Mouse (Mus musculus) cerebral cortex, adult 2 months (tissue): ENCODE results near the gene Grap2.

ENCODE experiments used
- WGBS: fragments of 180-500 bp; shearing (Covaris S2); methylation state at CpG from one replicate; pipeline ENCODE4 v1.1.7; 2018; 5-methylcytosine and 5-hydroxymethylcytosine counted together

Grap2 gene

DNA sequence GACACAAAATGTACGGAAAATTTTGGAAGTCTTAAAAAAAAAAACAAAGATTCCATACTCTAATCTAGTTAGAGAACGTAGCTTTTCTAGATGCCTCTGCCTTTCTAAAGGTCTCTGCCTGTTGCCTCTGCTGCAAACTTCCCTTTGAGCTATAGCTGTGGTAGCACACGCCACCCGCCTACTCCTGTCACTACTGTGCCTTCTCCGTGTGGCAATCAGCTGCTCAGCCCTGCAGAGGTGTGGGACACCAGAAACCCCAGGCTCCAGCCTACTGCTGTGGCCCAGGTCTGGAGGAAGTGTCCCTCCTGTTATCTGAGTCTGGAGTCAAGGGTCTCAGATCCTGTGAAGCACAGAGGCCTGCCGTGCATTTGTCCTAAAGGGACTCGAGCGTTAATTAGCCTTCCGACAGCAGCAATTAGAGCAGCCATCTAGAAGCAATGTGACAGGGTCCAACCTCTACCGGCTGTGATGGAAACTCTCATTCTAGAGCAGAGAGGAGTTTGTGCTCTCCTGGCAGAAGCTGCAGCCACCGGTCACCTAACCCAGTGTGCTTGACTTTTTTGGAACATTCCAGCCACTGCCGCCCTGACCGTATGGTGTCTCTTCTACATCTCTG is 64.5 kb downstream of the Grap2 start:
- 73% methylated on average over 13 of the region's 13 CpGs for WGBS

DNA sequence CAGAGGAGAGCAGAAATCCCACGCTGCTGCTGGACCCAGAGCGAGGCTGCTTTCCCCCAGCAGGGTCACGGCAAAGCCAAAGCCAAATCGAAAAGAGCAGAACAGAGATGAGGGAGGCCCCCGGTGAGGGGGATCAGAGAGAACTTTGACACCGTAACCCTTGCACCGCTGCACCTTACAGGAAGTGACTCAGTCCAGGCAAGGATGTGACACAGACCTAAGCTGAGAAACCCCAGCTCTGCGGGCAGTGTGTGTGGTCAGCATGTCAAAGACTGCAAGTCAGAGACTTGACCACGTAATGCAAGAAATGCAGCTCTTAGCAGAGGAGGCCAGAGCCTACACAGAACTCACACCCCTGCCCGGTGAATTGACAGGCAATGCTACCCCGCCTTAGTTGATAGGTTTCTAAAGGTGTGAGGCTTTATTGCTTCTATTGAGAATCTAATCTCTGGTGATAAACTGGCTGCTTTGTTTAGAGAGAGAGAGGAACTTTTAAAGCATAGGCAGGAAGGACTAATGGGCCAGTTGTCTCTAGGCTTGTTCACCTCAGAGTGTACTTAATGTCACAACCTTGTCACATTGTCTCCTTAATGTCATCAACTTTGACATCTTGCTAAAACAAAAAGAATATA is 66.8 kb downstream of the Grap2 start:
- WGBS: 78% methylated on average over 11 of the region's 11 CpGs

DNA sequence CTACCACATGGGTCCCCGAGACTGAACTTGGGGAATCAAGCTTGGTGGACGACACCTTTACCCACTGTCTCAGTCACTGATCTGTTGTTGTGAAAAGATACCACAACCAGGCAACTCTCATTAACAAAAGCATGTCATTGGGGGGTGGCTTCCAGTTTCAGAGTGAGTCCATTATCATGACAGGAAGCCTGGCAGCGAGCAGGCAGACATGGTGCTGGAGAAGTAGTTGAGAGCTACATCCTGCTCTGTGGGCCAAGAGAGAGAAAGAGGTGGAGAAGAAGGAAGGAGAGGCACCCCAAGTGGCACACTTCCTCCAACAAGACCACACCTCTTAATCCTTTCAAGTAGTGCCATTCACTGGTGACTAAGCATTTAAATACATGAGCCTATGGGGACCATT is 67.5 kb downstream of the Grap2 start:
- 94% methylated on average over 3 of the region's 3 CpGs for WGBS

DNA sequence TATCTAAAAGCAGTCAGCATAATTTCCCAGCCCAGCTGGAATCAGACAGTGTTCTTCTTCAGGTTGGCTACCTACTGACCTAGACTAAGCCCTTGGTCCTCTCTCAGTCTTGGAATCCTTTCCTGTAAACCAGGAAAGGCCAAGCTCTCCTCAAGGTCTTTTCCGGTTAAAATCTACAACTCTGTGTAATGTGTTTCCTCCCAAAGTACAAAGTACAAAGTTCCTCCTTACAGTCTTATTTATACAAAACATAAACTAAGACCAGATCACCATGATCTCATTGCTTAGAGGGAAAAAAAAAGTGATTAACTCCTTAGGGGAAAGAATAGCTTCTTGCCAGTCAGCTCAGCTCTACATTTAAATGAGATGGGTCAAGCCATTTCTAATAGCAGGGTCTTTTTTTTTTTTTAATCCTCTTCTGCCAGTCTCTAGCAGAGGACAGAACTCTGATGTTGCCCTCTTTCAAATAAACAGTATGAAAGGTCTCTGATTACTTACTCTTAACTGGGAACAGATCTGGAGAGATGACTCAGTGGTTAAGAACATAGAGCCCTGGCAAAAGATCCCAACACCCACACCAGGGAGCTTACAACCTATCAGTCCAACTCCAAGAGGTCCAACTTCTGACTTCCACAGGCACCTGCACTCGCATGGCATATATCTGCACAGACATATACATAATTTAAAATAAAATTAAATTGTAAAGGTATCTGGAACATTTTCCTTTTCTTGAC is 69.5 kb downstream of the Grap2 start:
- WGBS: 87% methylated on average over 2 of the region's 2 CpGs

DNA sequence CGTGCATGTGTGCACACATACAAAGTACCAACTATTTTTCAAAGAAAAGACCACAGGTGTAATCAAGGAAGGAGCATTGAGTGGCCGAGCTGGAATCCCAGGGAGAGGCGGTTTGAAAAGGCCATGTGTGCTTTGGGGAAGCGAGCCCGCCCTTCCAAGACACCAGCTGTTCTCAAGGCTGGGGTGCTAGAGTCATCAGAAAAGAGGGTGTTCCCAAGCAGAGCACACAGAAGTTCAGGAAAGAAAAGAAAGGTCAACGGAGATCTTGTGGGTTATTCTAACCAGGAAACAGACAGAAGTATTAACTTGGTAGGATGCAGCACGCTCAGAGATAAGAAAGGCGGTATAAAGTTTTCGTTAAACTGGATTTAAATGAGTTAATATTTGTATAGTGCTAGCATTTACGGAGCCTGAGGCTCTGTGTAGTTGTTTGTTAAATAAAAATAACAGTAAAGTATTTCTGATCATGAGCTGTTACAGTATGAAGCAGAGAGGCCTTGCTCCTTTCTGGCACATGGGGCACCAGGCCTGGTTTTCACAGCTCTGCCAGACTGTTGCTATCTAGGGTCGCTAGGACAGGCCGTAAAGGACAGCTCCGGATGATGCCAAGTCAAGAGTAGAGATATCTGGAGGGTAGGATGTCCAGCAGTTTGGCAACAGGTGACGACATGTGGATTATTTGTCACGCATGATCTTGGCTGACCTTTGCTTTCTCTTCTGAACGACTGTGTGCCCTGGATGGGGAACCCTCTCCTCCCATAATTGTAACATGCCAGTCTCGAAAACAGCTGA is 72.8 kb downstream of the Grap2 start:
- WGBS: 94% methylated on average over 17 of the region's 17 CpGs

DNA sequence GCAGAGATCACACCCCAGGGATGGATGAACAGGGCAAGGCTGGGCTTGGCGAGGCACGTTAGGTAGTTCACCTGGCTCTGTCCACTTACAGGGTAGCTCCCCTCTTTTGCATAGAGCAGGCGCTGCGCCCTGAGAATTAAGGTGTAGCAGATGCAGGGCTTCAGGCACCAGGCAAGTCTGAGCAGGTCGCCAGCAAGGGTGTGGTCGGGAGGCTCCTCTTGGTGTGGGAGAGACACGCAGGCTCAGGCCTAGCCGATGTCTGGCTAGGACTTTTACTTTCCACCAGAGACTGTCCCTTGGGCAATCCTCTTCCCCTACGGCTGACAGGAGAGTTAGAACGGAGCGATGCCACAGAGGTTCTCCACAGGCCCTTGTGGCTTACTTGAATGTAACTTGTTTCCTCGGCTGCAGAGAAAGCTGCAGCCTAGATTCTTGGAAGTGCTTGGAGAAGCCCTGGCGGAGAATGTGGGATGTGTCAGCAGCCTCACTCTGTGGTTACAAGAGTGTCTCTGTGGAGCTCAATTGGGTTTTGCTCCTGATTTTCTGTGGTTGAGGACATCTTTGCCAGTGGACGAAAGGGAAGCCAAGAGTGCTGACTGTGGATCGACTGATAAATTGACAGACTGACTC is 76.7 kb downstream of the Grap2 start:
- 56% methylated on average over 15 of the region's 15 CpGs for WGBS

DNA sequence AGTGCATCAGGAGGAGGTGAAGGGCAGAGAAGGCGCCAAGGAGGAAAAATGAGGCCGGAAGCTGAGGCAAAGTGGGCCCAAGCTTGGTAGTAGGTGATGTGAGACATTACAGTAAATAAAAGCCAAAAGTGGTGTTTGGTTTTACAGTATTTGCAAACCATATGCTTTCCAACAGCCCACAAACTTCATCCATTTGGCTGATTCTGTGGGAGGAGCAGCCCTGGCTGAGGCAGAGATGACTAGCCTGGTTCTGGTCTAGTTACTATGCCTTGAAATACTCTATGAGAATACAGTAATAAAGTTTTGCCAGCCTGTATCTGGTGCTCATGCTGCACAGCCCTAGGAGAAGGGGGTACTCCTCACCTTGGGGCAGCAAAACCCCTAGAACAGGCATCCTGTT is 78.0 kb downstream of the Grap2 start:
- WGBS: 60% methylated on average over 2 of the region's 2 CpGs

DNA sequence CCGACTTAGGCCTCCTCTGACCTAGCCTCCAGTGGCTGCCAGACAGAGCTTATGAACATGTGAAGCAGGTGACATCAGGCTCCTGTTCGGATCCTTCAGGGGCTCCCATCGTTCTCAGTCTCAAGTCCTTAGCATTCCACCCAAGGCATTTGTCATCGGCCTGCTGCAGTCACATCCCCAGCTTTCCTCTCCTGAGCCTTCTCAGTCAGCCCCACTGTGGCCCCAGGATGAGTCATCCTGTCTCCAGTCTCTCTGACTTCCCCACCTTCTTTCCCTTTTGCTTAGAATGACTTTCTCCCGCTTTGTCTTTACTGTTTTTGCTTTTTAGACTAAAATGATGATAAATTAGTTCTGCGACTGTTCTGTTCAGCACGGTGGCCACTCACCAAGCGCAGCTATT is 81.5 kb downstream of the Grap2 start:
- WGBS: 66% methylated on average over 8 of the region's 8 CpGs

DNA sequence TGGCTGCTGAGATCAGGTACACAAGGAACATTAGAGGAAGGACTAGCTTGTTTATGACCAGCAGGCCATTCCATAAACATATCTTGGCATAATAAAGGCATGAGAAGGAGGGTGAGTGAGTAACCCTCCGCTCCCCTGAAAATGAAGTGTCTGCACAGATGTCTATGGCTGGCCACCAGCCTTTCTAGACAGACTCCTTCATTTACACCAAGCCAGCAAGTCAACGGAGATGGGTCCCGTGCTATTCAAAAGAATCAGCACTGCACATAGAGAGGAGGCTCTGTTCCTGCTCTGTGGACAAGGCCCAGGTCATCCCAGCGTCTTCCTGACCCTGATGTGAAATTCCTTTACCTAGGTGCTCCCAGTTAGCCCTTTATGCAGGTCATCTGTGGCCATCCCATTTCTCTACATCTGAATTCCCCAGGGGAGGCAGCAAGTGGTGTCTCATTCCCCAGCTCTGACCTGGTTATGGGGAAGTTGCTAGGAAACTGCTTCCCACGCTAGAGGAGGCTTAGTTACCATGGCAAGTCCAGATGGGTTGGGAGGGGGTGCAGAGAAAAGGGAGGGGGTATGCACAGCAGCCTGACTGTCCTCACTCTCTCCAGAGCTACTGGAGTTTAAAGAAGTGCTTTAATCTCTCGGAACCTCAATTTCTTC is 86.5 kb downstream of the Grap2 start:
- WGBS: 37% methylated on average over 6 of the region's 6 CpGs

DNA sequence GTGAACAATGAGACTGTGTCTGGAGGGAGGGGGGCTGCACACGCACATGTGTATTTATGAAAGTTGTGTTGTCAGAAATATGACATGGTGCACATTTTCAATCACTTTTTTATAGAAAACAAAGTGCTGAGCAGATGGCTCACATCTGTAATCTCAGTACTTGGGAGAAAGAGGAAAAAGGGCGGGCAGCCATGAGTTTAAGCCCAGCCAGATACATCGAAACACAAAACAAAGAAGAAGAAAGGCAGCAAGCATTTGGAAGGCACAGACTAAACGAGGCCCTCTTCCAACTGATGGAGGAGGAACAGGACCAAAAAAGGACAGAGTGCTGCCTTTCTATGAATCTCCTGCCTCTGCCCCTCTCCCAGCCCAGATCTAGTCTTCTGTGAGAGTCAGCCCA is 88.6 kb downstream of the Grap2 start:
- WGBS: 35% methylated on average over 4 of the region's 4 CpGs

DNA sequence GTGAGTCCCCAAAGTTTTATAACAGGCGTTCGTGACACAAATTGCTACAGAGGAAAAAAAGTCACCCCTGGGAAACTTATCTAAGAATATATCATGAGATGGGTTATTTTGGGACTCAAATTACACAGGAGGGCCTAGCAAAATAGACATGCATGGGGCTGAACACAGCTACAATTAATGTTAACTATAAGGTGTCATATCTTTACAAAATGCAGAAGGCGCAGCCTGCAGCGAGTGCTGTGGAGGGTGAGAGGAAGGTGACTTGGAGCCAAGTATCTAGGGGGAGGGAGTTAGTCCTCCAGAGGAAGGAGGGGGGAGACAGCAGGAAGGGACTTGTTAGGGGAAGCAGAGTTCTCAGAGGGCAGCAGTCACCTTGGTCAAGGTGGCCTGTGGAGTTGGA is 92.0 kb downstream of the Grap2 start:
- 72% methylated on average over 4 of the region's 4 CpGs for WGBS

DNA sequence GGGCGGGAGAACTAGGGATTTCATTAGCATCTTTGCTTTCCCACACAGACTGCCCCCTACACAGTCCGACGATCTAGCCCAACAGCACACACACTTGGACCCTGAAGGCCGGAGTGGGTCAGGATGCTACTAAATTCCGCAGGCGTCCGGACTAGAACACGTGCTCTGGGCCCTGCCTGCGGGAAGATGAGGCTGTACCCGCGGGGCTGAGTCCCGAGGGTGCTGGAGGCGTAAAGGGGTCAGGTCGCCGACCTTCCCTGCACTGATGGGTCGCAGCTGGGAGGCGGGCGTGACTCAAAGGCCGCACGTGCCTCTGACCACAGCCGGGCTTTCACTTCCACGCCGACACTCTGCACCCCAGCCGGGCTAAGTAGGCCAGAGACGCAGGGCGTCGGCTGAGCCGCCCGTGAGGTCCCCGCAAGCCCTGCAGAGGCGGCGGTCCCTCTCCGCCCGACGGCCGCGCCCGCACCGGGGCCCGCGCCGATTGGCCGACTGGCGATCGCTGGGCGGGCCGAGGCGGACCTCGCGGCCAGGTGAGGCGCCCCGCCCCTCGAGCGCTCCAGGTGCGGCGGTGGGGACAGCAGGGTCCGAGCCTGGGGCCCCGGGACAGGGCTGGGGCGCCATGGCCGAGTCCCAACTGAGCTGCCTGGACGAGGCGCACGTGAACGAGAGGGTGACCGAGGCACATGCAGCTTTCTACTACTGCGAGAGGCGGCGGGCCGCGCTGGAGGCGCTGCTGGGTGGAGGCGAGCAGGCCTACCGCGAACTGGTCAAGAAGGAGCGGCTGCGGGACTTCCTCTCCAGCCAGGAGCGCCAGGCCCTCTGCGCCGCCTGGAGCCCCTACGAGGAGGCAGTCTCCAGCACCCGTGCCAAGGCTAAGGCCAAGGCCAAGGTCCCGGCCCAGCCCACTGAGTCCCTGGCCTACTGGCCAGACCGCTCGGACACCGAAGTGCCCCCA is 99.2 kb downstream of the Grap2 start, which contains the start of gene Fam83f:
TSS of gene Fam83f (plus strand) at position 553 of the 958 bp plus-strand sequence.
- WGBS: 17% methylated on average over 85 of the region's 85 CpGs

DNA sequence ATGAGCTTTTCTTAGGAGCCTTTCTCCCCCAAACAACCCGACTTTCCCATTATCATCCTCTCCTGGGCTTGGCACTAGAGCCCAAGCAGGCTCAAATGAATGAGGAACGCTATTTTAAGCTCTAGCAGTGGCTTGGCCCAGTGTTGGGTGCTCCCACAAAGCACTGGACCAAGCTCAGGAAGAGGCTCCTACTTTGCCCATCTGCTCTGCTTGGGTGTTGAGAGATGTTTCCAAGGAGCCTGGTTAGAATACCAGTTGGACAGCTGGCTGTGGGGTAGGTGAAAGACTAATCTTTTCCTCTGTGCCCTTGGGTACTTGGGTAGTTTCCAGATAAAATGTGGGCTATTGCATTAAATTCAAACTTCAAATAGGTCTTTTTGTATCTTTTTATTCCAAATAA is 100.4 kb downstream of the Grap2 start:
- WGBS: 35% methylated on average over 2 of the region's 2 CpGs

DNA sequence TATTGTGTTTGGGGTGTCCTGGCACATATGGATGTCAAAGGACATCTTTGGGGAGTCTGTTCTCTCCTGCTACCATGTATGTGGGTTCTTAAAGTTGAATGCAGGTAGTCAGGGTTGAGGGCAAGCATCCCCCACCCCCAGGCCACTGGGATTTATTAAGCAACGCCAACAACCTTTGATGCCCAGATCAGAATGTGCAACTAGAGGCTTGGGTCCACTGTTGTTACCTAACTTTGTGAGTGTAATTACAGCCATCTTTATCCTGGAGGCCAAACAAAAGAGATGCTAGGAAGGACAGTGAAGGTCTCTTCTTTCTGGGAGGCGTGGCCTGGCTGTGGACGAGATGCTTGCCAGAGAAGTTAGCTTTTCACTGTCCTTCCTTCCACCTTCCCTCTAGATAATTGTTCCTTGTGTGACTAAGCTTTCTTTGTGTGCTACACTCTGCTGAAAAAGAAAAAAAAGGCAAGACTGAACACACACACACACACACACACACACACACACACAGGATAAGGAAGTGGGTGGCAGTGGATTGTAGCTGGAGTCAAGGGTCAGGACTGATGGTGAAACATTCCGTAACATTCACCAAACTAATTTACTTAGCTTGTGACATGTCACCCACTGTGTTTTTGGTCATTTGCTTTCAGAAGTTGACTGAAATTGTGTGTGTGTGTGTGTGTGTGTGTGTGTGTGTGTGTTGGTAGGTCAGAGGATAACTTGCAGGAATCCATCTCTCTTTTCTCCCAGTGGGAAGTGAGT is 101.1 kb downstream of the Grap2 start:
- 77% methylated on average over 4 of the region's 4 CpGs for WGBS

DNA sequence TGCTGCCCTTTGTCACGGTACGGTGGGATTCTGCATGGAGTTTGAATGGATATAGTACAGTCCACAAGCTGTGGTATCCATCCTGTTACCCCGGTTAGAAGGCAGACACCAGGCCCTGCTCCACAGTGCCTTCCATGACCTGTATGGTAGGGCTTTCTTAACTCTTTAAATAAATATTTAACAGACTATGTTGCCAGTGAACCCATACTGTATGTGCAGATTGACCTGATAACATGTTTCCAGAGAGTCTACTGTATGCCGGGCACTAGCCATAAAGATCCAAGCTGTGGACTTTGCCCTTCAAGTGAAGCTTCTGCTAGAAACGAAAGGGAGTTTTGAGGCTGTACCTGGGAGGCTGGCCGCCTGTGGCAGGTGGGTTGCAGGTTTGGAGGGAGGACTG is 102.3 kb downstream of the Grap2 start:
- WGBS: 86% methylated on average over 6 of the region's 6 CpGs

DNA sequence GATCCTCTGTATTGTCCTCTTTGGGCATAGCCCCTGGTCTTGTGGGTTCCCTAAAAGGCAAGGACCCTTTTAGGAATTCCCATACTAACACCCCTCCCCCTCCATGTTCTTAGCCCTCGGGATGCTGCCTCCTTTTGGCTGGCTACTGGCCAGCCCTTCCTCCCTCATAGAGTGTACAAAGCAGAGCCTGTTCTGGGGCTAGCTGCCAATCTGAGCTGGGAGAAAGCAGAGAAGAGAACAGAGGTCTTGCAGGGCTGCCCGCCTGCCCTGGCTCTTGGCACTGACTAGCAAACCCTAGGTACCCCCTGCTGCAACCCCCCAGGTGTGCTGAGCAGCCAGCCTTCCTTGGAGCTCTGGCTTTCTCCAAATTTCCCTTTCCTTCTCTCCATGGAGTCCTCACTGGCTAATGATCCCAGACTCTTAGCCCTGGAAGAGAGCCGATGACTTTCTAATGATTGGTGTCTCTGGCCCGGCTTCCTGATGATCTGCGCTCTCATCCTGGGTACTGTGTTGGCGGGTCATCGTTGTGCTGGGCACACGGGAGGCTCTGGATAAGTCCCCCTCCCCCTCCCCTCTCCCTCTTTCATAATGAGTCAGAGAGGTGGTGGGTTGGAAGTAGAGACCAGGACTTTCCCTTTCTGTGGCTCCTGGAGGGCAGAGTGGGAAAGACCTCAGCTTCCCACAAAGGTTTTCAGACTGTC is 107.3 kb downstream of the Grap2 start:
- 36% methylated on average over 8 of the region's 8 CpGs for WGBS

DNA sequence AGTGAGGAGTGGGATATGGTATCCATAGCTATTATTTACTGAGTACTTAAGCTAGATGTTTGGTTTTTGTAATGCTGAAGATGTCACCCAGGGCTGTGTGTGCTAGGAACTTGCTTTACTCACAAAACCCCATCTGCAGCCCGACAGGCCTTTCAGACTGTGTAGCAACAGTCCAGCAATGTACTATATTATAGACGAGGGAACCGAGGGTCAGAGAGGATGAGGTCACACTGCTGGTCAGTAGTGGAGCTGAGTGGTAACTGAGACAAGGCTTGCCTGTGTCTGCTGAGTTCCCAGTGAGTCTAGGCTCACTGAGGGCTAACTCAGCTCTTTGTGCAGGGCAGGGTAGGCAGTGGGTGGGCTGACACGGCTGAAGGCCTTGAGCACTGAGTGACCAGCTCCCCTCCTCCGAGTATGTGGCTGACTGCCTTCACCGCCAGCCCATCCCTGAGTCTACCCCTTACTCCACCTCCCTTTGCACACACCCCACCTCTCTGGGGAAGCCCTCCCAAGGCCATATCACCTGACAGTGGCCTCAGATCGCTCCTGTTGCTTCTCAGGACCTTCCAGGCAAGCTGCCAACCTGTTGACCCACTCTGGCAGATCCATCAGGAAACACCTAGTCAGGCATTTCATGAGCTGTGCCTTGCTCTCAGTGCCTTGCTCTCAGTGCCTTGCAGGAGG is 108.1 kb downstream of the Grap2 start:
- 63% methylated on average over 7 of the region's 7 CpGs for WGBS

DNA sequence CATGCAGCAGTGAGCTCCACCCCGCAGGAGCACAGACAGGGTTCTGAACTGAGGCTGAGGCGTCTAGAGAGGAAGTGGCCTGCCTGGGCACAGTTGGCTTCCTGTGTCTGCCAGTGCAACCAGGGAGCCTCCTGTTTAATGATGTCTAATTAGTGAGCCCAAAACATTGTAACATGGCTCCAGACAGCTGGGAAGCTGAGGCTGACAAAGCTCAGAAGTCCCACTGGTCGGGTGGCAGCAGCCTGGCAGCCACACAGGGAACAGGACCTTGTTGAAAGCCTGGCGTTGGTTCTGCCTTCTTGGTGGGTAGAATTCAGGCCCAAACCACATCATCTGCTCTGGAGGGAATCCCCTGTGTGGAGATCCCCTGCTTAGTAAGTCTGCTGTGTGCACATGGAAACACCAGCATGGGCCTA is 109.1 kb downstream of the Grap2 start:
- 66% methylated on average over 4 of the region's 4 CpGs for WGBS
